Mouse (Mus musculus): ENCODE data around the gene Chmp4b. TPM values are rescaled to one million over a fixed set of nuclear protein-coding genes. Genes with fewer than 3 reads are reported as not detected.

The Chmp4b gene
- polyA plus RNA-seq, 1 experiment from 2014 or later: 14.8 TPM

- H3K36me3 ChIP-seq (replicated peaks; ENCODE audit: control insufficient read depth, insufficient read depth, low read depth, low read length): no peaks in the 10 kb centered on the region
- H3K27ac ChIP-seq (replicated peaks; ENCODE audit: low read depth, low read length): no peak overlapping the region
- WGBS: 90% methylated on average over 2 of the region's 2 CpGs
- no peak for ATAC-seq (replicated peaks; ENCODE audit: insufficient number of reproducible peaks, low FRiP score, low TSS enrichment, low read depth)
- 0 out of 2 replicates have a peak, but pooled peaks cover 2% of the 10 kb centered on the region for H3K4me1 ChIP-seq (ENCODE audit: control insufficient read depth, insufficient read depth, low read length)
- no peaks in the 10 kb centered on the region for H3K27me3 ChIP-seq (ENCODE audit: control insufficient read depth, insufficient read depth, low read length)
- H3K9ac ChIP-seq (replicated peaks; ENCODE audit: low read length): no peak overlapping the region
- DNase-seq (ENCODE audit: low spot score): no peak
- H3K9me3 ChIP-seq (replicated peaks; ENCODE audit: control insufficient read depth, low read length): no peaks in the 10 kb centered on the region
- no peak overlapping the region for H3K4me2 ChIP-seq (ENCODE audit: low read depth, low read length)
- H3K4me3 ChIP-seq (ENCODE audit: low read depth, low read length): no peak overlapping the region
These were observed 28.8 kb downstream of the Chmp4b start for GRCm38 (mm10) chr2:154680337-154680736.

DNA sequence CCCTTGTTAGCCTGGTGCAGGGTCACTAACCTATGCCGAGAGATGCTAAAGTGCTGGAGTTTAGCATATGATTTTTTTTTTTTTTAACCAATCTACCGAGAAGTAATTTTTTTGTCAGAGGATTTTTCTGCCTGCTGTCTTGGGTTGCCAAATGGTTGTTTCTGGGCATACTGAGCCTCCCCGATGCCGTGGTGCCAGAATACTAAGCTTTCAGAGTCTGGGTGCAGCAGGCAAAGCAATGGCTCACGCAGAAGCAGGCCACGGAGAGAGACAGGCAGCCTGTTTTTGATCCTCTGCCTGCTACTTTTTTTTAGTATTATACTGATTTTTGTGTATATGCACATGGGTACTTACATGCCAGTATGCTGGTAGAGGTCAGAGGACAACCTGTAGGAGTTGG is 29.4 kb downstream of the Chmp4b start:
- Histone ChIP-seq H3K4me1 (ENCODE audit: control insufficient read depth, insufficient read depth, low read length) (0 out of 2 replicates have a peak, but pooled peaks cover 2% of the 10 kb centered on the region), H3K9ac (replicated peaks; ENCODE audit: low read length) (no peak overlapping the region), H3K9me3 (replicated peaks; ENCODE audit: control insufficient read depth, low read length) (no peaks in the 10 kb centered on the region), H3K36me3 (replicated peaks; ENCODE audit: control insufficient read depth, insufficient read depth, low read depth, low read length) (no peaks in the 10 kb centered on the region), H3K4me2 (ENCODE audit: low read depth, low read length) (no peak overlapping the region), H3K27ac (replicated peaks; ENCODE audit: low read depth, low read length) (no peak overlapping the region), H3K4me3 (ENCODE audit: low read depth, low read length) (no peak overlapping the region), H3K27me3 (ENCODE audit: control insufficient read depth, insufficient read depth, low read length) (no peaks in the 10 kb centered on the region)
- 92% methylated on average over 6 of the region's 6 CpGs for WGBS
- ATAC-seq (replicated peaks; ENCODE audit: insufficient number of reproducible peaks, low FRiP score, low TSS enrichment, low read depth) (no peak), DNase-seq (ENCODE audit: low spot score) (no peak)

DNA sequence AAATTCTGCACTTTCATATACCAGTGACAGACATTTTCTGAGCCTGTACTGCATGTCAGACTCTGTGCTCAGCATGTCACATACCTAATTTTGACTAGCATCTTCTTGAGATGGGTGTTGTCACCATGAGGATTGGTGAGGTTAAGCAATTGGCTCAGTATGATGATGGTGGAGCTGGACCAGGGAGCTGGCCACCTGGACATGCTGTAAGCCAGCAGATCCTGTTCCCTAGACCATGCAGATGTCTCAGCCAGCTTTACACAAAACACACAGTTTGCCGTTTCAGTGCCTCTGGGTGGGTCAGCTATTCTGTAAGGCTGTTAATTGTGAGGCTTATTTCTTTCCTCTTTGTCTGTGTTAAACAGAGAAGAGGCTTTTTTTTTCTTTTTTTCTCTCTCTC is 31.2 kb downstream of the Chmp4b start:
- no peaks in the 10 kb centered on the region for H3K9me3 ChIP-seq (replicated peaks; ENCODE audit: control insufficient read depth, low read length)
- H3K27me3 ChIP-seq (ENCODE audit: control insufficient read depth, insufficient read depth, low read length): no peaks in the 10 kb centered on the region
- H3K4me2 ChIP-seq (ENCODE audit: low read depth, low read length): no peak overlapping the region
- DNase-seq (ENCODE audit: low spot score) (no peak), ATAC-seq (replicated peaks; ENCODE audit: insufficient number of reproducible peaks, low FRiP score, low TSS enrichment, low read depth) (no peak)
- H3K9ac ChIP-seq (replicated peaks; ENCODE audit: low read length): no peak overlapping the region
- no peak overlapping the region for H3K27ac ChIP-seq (replicated peaks; ENCODE audit: low read depth, low read length)
- no peaks in the 10 kb centered on the region for H3K36me3 ChIP-seq (replicated peaks; ENCODE audit: control insufficient read depth, insufficient read depth, low read depth, low read length)
- H3K4me3 ChIP-seq (ENCODE audit: low read depth, low read length): no peak overlapping the region
- 72% methylated on average over 1 of the region's 1 CpGs for WGBS
- H3K4me1 ChIP-seq (ENCODE audit: control insufficient read depth, insufficient read depth, low read length): no peaks in the 10 kb centered on the region

GRCm38 (mm10) chr2:154684901-154685470 is 33.5 kb downstream of the Chmp4b start:
- Histone ChIP-seq H3K9me3 (replicated peaks; ENCODE audit: control insufficient read depth, low read length) (no peaks in the 10 kb centered on the region), H3K36me3 (replicated peaks; ENCODE audit: control insufficient read depth, insufficient read depth, low read depth, low read length) (no peaks in the 10 kb centered on the region), H3K27me3 (ENCODE audit: control insufficient read depth, insufficient read depth, low read length) (no peaks in the 10 kb centered on the region), H3K4me3 (ENCODE audit: low read depth, low read length) (no peak overlapping the region), H3K9ac (replicated peaks; ENCODE audit: low read length) (no peak overlapping the region), H3K27ac (replicated peaks; ENCODE audit: low read depth, low read length) (no peak overlapping the region), H3K4me2 (ENCODE audit: low read depth, low read length) (no peak overlapping the region), H3K4me1 (ENCODE audit: control insufficient read depth, insufficient read depth, low read length) (no peaks in the 10 kb centered on the region)
- no peak for ATAC-seq (replicated peaks; ENCODE audit: insufficient number of reproducible peaks, low FRiP score, low TSS enrichment, low read depth)
- WGBS: 93% methylated on average over 7 of the region's 7 CpGs
- DNase-seq (ENCODE audit: low spot score): no peak

GRCm38 (mm10) chr2:154685772-154686171 is 34.3 kb downstream of the Chmp4b start:
- no peak overlapping the region for H3K9ac ChIP-seq (replicated peaks; ENCODE audit: low read length)
- no peaks in the 10 kb centered on the region for H3K27me3 ChIP-seq (ENCODE audit: control insufficient read depth, insufficient read depth, low read length)
- H3K4me1 ChIP-seq (ENCODE audit: control insufficient read depth, insufficient read depth, low read length): no peaks in the 10 kb centered on the region
- no peaks in the 10 kb centered on the region for H3K9me3 ChIP-seq (replicated peaks; ENCODE audit: control insufficient read depth, low read length)
- no peak overlapping the region for H3K4me2 ChIP-seq (ENCODE audit: low read depth, low read length)
- ATAC-seq (replicated peaks; ENCODE audit: insufficient number of reproducible peaks, low FRiP score, low TSS enrichment, low read depth) (no peak), DNase-seq (ENCODE audit: low spot score) (no peak)
- no peak overlapping the region for H3K27ac ChIP-seq (replicated peaks; ENCODE audit: low read depth, low read length)
- no peak overlapping the region for H3K4me3 ChIP-seq (ENCODE audit: low read depth, low read length)
- H3K36me3 ChIP-seq (replicated peaks; ENCODE audit: control insufficient read depth, insufficient read depth, low read depth, low read length): no peaks in the 10 kb centered on the region
- 92% methylated on average over 3 of the region's 3 CpGs for WGBS

- Histone ChIP-seq H3K4me3 (ENCODE audit: low read depth, low read length) (no peak overlapping the region), H3K9me3 (replicated peaks; ENCODE audit: control insufficient read depth, low read length) (no peaks in the 10 kb centered on the region), H3K36me3 (replicated peaks; ENCODE audit: control insufficient read depth, insufficient read depth, low read depth, low read length) (no peaks in the 10 kb centered on the region), H3K4me2 (ENCODE audit: low read depth, low read length) (no peak overlapping the region), H3K4me1 (ENCODE audit: control insufficient read depth, insufficient read depth, low read length) (no peaks in the 10 kb centered on the region), H3K27me3 (ENCODE audit: control insufficient read depth, insufficient read depth, low read length) (no peaks in the 10 kb centered on the region), H3K27ac (replicated peaks; ENCODE audit: low read depth, low read length) (no peak overlapping the region), H3K9ac (replicated peaks; ENCODE audit: low read length) (no peak overlapping the region)
- 85% methylated on average over 3 of the region's 3 CpGs for WGBS
- no peak for DNase-seq (ENCODE audit: low spot score)
- no peak for ATAC-seq (replicated peaks; ENCODE audit: insufficient number of reproducible peaks, low FRiP score, low TSS enrichment, low read depth)
These were observed 35.3 kb downstream of the Chmp4b start for GRCm38 (mm10) chr2:154686819-154687218.

DNA sequence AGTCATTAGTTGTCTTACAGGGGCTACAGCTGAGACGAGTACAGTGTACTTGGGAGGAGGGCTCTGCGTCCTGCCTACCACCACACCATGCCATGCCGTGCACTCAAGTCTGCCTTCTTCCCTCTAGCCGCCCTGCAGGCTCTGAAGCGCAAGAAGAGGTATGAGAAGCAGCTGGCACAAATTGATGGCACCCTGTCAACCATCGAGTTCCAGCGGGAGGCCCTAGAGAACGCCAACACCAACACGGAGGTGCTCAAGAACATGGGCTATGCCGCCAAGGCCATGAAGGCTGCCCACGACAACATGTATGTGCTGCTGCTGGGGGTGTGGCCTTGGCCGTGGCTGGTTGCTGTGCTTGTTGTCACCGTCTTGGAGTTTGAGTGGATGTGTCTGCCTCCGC is 37.9 kb downstream of the Chmp4b start:
- Histone ChIP-seq H3K4me3 (ENCODE audit: low read depth, low read length) (no peak overlapping the region), H3K27me3 (ENCODE audit: control insufficient read depth, insufficient read depth, low read length) (no peaks in the 10 kb centered on the region), H3K27ac (replicated peaks; ENCODE audit: low read depth, low read length) (no peak overlapping the region), H3K4me2 (ENCODE audit: low read depth, low read length) (no peak overlapping the region), H3K4me1 (ENCODE audit: control insufficient read depth, insufficient read depth, low read length) (no peaks in the 10 kb centered on the region), H3K9me3 (replicated peaks; ENCODE audit: control insufficient read depth, low read length) (no peaks in the 10 kb centered on the region), H3K9ac (replicated peaks; ENCODE audit: low read length) (no peak overlapping the region), H3K36me3 (replicated peaks; ENCODE audit: control insufficient read depth, insufficient read depth, low read depth, low read length) (no peaks in the 10 kb centered on the region)
- WGBS: 93% methylated on average over 14 of the region's 14 CpGs
- ATAC-seq (replicated peaks; ENCODE audit: insufficient number of reproducible peaks, low FRiP score, low TSS enrichment, low read depth): no peak
- no peak for DNase-seq (ENCODE audit: low spot score)

- H3K36me3 ChIP-seq (replicated peaks; ENCODE audit: control insufficient read depth, insufficient read depth, low read depth, low read length): peaks cover 2% of the 10 kb centered on the region; the same call in 1 of the 2 replicates
- no peaks in the 10 kb centered on the region for H3K9me3 ChIP-seq (replicated peaks; ENCODE audit: control insufficient read depth, low read length)
- no peak for ATAC-seq (replicated peaks; ENCODE audit: insufficient number of reproducible peaks, low FRiP score, low TSS enrichment, low read depth)
- H3K27ac ChIP-seq (replicated peaks; ENCODE audit: low read depth, low read length): no peak overlapping the region
- H3K9ac ChIP-seq (replicated peaks; ENCODE audit: low read length): no peak overlapping the region
- WGBS: 95% methylated on average over 5 of the region's 5 CpGs
- no peaks in the 10 kb centered on the region for H3K4me1 ChIP-seq (ENCODE audit: control insufficient read depth, insufficient read depth, low read length)
- no peaks in the 10 kb centered on the region for H3K27me3 ChIP-seq (ENCODE audit: control insufficient read depth, insufficient read depth, low read length)
- H3K4me3 ChIP-seq (ENCODE audit: low read depth, low read length): no peak overlapping the region
- DNase-seq (ENCODE audit: low spot score): no peak
- H3K4me2 ChIP-seq (ENCODE audit: low read depth, low read length): no peak overlapping the region
These were observed 39.5 kb downstream of the Chmp4b start for GRCm38 (mm10) chr2:154690959-154691358.
